Mouse (Mus musculus) megakaryocyte, embryonic 14.5 days (primary cell): ENCODE results near the gene Sik3.

Experiments used
- FLI1 ChIP-seq: IDR thresholded peaks from 2 replicates; pipeline ENCODE4 v1.6.1; 2012; ENCODE audit warnings: low read length, inconsistent platforms, mixed read lengths
- GATA1 ChIP-seq: IDR thresholded peaks from 3 replicates; pipeline ENCODE4 v1.6.1; 2012; ENCODE audit warnings: mixed read lengths, low read length, inconsistent platforms, borderline replicate concordance

GRCm38 (mm10) chr9:45985229-45985567 is 27.4 kb upstream of the Sik3 start:
- TF ChIP-seq GATA1 (no peak), FLI1 (no peak)
